Mouse (Mus musculus): ENCODE measurements around the gene Ankib1. TPM values are rescaled to one million over a fixed set of nuclear protein-coding genes. Genes with fewer than 3 reads are reported as not detected.

The Ankib1 gene
- total and polyA plus RNA-seq, 3 experiments = 12.6 to 44.5 (median 42.2) TPM

DNA sequence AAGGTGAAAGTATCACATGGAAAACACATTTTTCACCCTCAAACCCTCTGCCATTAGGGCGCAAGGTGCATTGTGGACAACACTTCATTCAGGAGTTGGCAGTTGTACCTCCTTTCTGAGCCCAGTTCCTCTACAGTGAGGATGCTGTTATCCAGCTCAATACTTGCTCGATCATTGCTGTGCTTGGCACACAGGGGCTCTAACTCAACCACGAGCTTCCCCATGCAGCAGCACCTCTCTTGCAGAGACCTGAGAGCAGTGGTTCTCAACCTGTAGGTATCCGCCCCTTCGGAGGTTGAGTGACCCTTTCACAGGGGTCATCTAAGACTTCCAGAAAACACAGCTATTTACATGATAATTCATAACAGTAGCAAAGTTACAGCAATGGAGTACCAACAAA, 151.1 kb downstream of the Ankib1 start:
- peaks cover 19% of the 10 kb centered on the region for H3K4me1 ChIP-seq (ENCODE audit: insufficient read depth, low read depth, low read length)
- H3K27me3 ChIP-seq (ENCODE audit: insufficient read depth, low read length) = no peaks in the 10 kb centered on the region
- H3K9me3 ChIP-seq (replicated peaks) = no peaks in the 10 kb centered on the region
- H3K4me3 ChIP-seq (ENCODE audit: low read depth, low read length) = no peak overlapping the region
- DNase-seq (ENCODE audit: low spot score) = no peak
- TF ChIP-seq GATA2 (IDR thresholded peaks at IDR 0.05; ENCODE audit: borderline replicate concordance, low read depth, low read length) = no peak
- no peak for TF ChIP-seq POLR2AphosphoS5 (IDR thresholded peaks at IDR 0.05; ENCODE audit: insufficient replicate concordance, low read depth, low read length)
- TF ChIP-seq TAL1 (conservative IDR thresholded peaks at IDR 0.05; ENCODE audit: low read depth, low read length) = no peak
- TF ChIP-seq CTCF (IDR thresholded peaks at IDR 0.05; ENCODE audit: low read depth, low read length) = no peak
- no peak for TF ChIP-seq GATA1 (IDR thresholded peaks at IDR 0.05; ENCODE audit: borderline replicate concordance, low read length)
- no peak for ATAC-seq (ENCODE audit: extremely low read depth, insufficient number of reproducible peaks, low FRiP score, poor library complexity, severe bottlenecking)
- no peaks in the 10 kb centered on the region for H3K36me3 ChIP-seq (replicated peaks)

DNA sequence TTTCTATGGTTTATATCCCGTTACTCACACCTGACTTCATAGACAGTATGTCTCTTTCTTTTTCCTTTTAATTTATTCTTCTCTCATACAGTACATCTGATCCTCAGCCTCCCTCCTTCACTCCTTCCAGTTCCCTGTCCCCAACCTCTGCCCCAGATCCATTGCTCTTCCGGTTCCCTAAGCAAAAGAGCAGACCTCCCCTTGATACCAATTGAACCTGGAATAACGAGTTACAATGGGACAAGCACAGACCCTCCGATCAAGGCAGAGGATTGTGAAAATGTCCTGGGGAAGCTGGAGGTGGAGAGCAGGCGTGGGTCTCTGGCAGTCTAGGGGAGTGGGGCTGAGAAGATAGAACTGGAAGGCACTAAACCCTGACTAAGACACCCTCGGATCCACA, 151.8 kb downstream of the Ankib1 start, which contains the start of gene Tmbim7:
TSS of gene Tmbim7 (plus strand) at position 301 of the 400 bp plus-strand sequence.
- TF ChIP-seq GATA2 (IDR thresholded peaks at IDR 0.05; ENCODE audit: borderline replicate concordance, low read depth, low read length) (no peak), POLR2AphosphoS5 (IDR thresholded peaks at IDR 0.05; ENCODE audit: insufficient replicate concordance, low read depth, low read length) (no peak), CTCF (IDR thresholded peaks at IDR 0.05; ENCODE audit: low read depth, low read length) (no peak), GATA1 (IDR thresholded peaks at IDR 0.05; ENCODE audit: borderline replicate concordance, low read length) (no peak), TAL1 (conservative IDR thresholded peaks at IDR 0.05; ENCODE audit: low read depth, low read length) (no peak)
- H3K4me3 ChIP-seq (ENCODE audit: low read depth, low read length) = no peak within 1 kb of the TSS
- DNase-seq (ENCODE audit: low spot score) = no peak

DNA sequence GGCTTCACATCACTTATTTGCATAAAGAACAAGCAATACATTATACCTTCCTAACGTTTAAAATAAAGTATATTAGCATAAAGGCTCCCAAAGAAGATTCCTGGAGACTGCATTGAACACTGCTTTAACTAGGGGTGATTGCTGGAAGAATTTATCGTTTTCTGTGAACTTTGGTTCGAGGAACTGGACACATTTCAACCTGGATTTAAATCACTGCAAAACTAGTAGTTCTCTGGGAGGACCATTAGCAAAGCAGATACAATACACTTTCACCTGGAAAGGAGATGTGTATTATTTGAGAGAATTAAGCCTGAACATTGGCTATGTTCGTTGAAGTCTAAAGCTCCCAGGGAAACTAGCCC, 153.9 kb downstream of the Ankib1 start:
- Histone ChIP-seq H3K4me1 (ENCODE audit: insufficient read depth, low read depth, low read length) (peaks cover 29% of the 10 kb centered on the region), H3K27me3 (ENCODE audit: insufficient read depth, low read length) (no peaks in the 10 kb centered on the region), H3K36me3 (replicated peaks) (peaks cover 17% of the 10 kb centered on the region), H3K9me3 (replicated peaks) (no peaks in the 10 kb centered on the region), H3K4me3 (ENCODE audit: low read depth, low read length) (no peak overlapping the region)
- DNase-seq (ENCODE audit: low spot score) (no peak), ATAC-seq (ENCODE audit: extremely low read depth, insufficient number of reproducible peaks, low FRiP score, poor library complexity, severe bottlenecking) (no peak)
- no peak for TF ChIP-seq TAL1 (conservative IDR thresholded peaks at IDR 0.05; ENCODE audit: low read depth, low read length)
- no peak for TF ChIP-seq POLR2AphosphoS5 (IDR thresholded peaks at IDR 0.05; ENCODE audit: insufficient replicate concordance, low read depth, low read length)
- TF ChIP-seq CTCF (IDR thresholded peaks at IDR 0.05; ENCODE audit: low read depth, low read length) = no peak
- no peak for TF ChIP-seq GATA1 (IDR thresholded peaks at IDR 0.05; ENCODE audit: borderline replicate concordance, low read length)
- TF ChIP-seq GATA2 (IDR thresholded peaks at IDR 0.05; ENCODE audit: borderline replicate concordance, low read depth, low read length) = no peak

More for the DNA sequence above, 151.8 kb downstream of the Ankib1 start, which contains the start of gene Tmbim7:
- Histone ChIP-seq H3K9me3 (replicated peaks) (no peaks in the 10 kb centered on the region), H3K4me1 (ENCODE audit: insufficient read depth, low read depth, low read length) (peaks cover 19% of the 10 kb centered on the region), H3K36me3 (replicated peaks) (no peaks in the 10 kb centered on the region), H3K27me3 (ENCODE audit: insufficient read depth, low read length) (no peaks in the 10 kb centered on the region)
- no peak for ATAC-seq (ENCODE audit: extremely low read depth, insufficient number of reproducible peaks, low FRiP score, poor library complexity, severe bottlenecking)

DNA sequence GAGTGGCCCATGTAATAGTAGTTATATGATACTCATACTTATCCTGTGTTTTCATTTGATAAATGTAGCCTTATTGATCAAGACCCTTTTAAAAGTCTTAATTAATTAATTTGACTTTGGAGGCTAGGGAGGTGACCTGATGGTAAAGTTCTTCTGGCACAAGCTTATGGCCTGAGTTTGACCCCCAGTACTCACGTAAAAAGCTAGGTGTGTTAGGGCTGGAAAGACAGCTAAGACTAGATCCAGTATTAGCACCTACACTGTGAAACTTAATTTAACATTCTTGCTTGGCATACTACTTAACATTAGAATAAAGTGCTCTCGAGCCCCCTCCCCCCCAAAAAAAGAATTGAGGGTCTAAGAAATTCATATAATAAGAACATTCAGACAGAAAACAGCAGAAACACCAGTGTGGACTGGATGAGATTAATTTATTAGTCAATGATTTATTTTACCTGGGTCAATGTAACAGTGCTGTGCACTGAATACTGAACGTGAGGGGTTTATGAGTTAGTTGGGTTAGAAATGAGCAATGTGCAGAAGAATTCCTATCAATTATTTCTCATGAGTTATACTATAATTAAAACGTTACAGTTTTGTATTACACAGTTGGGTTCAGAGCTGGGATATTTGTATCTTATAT, 154.4 kb downstream of the Ankib1 start:
- Histone ChIP-seq H3K27me3 (ENCODE audit: insufficient read depth, low read length) (no peaks in the 10 kb centered on the region), H3K36me3 (replicated peaks) (peaks cover 21% of the 10 kb centered on the region), H3K4me3 (ENCODE audit: low read depth, low read length) (no peak overlapping the region; the same call in 1 of the 2 replicates), H3K9me3 (replicated peaks) (no peaks in the 10 kb centered on the region), H3K4me1 (ENCODE audit: insufficient read depth, low read depth, low read length) (peaks cover 31% of the 10 kb centered on the region)
- no peak for DNase-seq (ENCODE audit: low spot score)
- ATAC-seq (ENCODE audit: extremely low read depth, insufficient number of reproducible peaks, low FRiP score, poor library complexity, severe bottlenecking) = no peak
- no peak for TF ChIP-seq TAL1 (conservative IDR thresholded peaks at IDR 0.05; ENCODE audit: low read depth, low read length)
- no peak for TF ChIP-seq CTCF (IDR thresholded peaks at IDR 0.05; ENCODE audit: low read depth, low read length)
- TF ChIP-seq GATA1 (IDR thresholded peaks at IDR 0.05; ENCODE audit: borderline replicate concordance, low read length) = no peak

DNA sequence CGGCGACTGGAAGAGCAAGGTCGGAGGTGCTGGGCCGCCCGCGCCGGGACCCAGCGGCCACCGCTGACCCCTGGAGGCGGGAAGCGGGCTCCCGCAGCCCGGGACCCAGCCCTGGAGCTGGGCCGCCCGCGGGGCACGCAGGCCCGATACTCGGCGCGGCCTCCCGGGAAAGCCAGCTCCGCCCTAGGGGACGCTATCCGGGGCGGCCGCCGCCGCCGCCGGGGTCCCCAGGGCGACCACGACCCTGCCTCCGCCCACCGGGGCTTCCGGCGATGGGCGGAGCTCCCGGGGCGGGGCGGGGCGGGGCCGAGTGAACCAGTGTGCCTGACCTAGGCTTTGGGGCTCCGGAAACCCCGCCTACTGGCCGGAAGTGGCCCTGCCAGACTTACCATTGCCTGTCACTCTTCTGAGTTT, 155.0 kb downstream of the Ankib1 start:
- ATAC-seq (ENCODE audit: extremely low read depth, insufficient number of reproducible peaks, low FRiP score, poor library complexity, severe bottlenecking) (peak; percentile 94), DNase-seq (ENCODE audit: low spot score) (peak; percentile 98)
- Histone ChIP-seq H3K27me3 (ENCODE audit: insufficient read depth, low read length) (no peaks in the 10 kb centered on the region), H3K4me1 (ENCODE audit: insufficient read depth, low read depth, low read length) (peaks cover 34% of the 10 kb centered on the region), H3K9me3 (replicated peaks) (no peaks in the 10 kb centered on the region), H3K4me3 (ENCODE audit: low read depth, low read length) (peak overlapping the region; percentile 94), H3K36me3 (replicated peaks) (peaks cover 26% of the 10 kb centered on the region)
- TF ChIP-seq POLR2AphosphoS5 (IDR thresholded peaks at IDR 0.05; ENCODE audit: insufficient replicate concordance, low read depth, low read length) = no peak
- no peak for TF ChIP-seq CTCF (IDR thresholded peaks at IDR 0.05; ENCODE audit: low read depth, low read length)
- no peak for TF ChIP-seq GATA2 (IDR thresholded peaks at IDR 0.05; ENCODE audit: borderline replicate concordance, low read depth, low read length)
- TF ChIP-seq GATA1 (IDR thresholded peaks at IDR 0.05; ENCODE audit: borderline replicate concordance, low read length) = no peak
- TF ChIP-seq TAL1 (conservative IDR thresholded peaks at IDR 0.05; ENCODE audit: low read depth, low read length) = no peak

GRCm38 (mm10) chr5:3646991-3647707, 155.6 kb downstream of the Ankib1 start:
- peak overlapping the region; percentile 94 for H3K4me3 ChIP-seq (ENCODE audit: low read depth, low read length)
- H3K9me3 ChIP-seq (replicated peaks) = no peaks in the 10 kb centered on the region
- H3K36me3 ChIP-seq (replicated peaks) = peaks cover 31% of the 10 kb centered on the region
- peak; percentile 30 for DNase-seq (ENCODE audit: low spot score)
- no peak for TF ChIP-seq TAL1 (conservative IDR thresholded peaks at IDR 0.05; ENCODE audit: low read depth, low read length)
- TF ChIP-seq CTCF (IDR thresholded peaks at IDR 0.05; ENCODE audit: low read depth, low read length) = no peak
- no peak for TF ChIP-seq GATA1 (IDR thresholded peaks at IDR 0.05; ENCODE audit: borderline replicate concordance, low read length)
- H3K4me1 ChIP-seq (ENCODE audit: insufficient read depth, low read depth, low read length) = peaks cover 34% of the 10 kb centered on the region
- ATAC-seq (ENCODE audit: extremely low read depth, insufficient number of reproducible peaks, low FRiP score, poor library complexity, severe bottlenecking) = peak; percentile 59
- H3K27me3 ChIP-seq (ENCODE audit: insufficient read depth, low read length) = no peaks in the 10 kb centered on the region
